Mouse (Mus musculus): ENCODE measurements at regions not wholly inside any gene's neighbourhood (a gene's known extent, or its start where the extent isn't known, plus 50 kb on each side); places are given as distances from the start of the nearest gene placed in this dataset.
A peak's percentile ranks its signal among the peaks of the same experiment; 100 is the strongest.

DNA sequence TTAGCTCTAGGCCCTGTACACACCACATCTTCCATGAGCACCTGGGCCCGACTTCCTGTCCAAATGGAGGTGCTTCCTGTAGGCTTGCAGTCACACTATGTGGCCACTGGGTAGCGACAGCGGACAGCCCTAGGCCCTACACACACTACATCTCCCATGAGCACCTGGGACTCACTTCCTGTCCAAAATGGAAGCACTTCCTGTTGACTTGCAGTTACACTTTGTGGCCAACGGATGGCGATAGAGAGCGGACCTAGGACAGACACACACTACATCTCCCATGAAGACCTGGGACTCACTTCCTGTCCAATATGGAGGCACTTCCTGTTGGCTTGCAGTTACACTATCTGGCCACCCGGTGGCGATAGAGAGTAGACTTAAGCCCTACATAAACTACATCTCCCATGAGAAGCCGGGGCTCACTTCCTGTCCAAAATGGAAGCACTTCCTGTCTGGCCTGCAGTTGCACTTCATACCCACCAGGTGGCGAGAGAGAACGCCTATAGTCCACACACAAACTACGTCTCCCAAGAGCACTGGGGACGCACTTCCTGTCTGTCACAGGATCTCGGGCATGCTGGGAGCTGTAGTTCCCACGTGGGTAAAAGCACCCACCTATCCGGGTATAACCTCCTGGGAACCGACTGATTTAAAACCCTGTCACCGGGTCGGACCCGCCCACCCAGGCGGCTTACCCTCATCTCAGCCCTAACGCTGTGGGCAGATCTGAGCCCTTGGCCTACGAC, 96.1 kb upstream of the Rab39b start:
- peak; percentile 85 to 97 for DNase-seq (ENCODE audit: low read depth in 1 of 2, low spot score in 2 of 2)
- H3K36me3 ChIP-seq (ENCODE audit: control insufficient read depth, insufficient read depth, low read length) = no peaks in the 10 kb centered on the region
- no peaks in the 10 kb centered on the region for H3K27me3 ChIP-seq (ENCODE audit: control insufficient read depth, insufficient read depth, low read length)
- peak overlapping the region; percentile 41; the same call in 1 of the 2 replicates for H3K4me3 ChIP-seq (ENCODE audit: extremely low read depth, insufficient read depth, insufficient read length)
- WGBS = 18% methylated on average over 23 of the region's 23 CpGs
- no peak for TF ChIP-seq POLR2A (IDR thresholded peaks at IDR 0.05; ENCODE audit: low read depth, low read length)
- peak; percentile 49; the same call in 1 of the 2 replicates for TF ChIP-seq CTCF (IDR thresholded peaks at IDR 0.05; ENCODE audit: extremely low read depth, insufficient read depth, insufficient read length, insufficient replicate concordance)
- no peaks in the 10 kb centered on the region for H3K4me1 ChIP-seq (ENCODE audit: control insufficient read depth, insufficient read depth, insufficient read length)
- no peak overlapping the region for H3K27ac ChIP-seq (ENCODE audit: insufficient read depth, low read length)

DNA sequence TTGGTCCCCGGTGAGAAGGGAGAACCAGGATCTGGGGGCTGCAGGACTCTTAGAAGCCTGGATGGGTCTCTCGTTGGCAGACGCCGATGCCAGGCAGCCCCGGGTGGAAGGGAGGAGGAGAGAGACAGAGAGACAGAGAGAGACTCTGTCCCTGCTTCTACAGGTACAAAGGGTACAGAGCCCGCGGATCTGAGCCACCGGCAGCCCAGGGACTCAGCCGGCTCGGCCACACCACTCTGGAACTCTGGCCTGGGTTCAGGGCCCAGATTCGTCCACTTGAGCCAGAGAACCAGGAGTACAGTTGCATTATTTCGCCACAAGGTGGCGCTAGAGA, 95.5 kb upstream of the Rab39b start:
- Histone ChIP-seq H3K27ac (ENCODE audit: insufficient read depth, low read length) (no peak overlapping the region), H3K27me3 (ENCODE audit: control insufficient read depth, insufficient read depth, low read length) (no peaks in the 10 kb centered on the region), H3K4me3 (ENCODE audit: extremely low read depth, insufficient read depth, insufficient read length) (no peak overlapping the region; the same call in 1 of the 2 replicates), H3K36me3 (ENCODE audit: control insufficient read depth, insufficient read depth, low read length) (no peaks in the 10 kb centered on the region), H3K4me1 (ENCODE audit: control insufficient read depth, insufficient read depth, insufficient read length) (no peaks in the 10 kb centered on the region)
- 59% methylated on average over 13 of the region's 13 CpGs for WGBS
- no peak for DNase-seq (ENCODE audit: low read depth in 1 of 2, low spot score in 2 of 2)
- TF ChIP-seq CTCF (IDR thresholded peaks at IDR 0.05; ENCODE audit: extremely low read depth, insufficient read depth, insufficient read length, insufficient replicate concordance) (peak; percentile 15; the same call in 1 of the 2 replicates), POLR2A (IDR thresholded peaks at IDR 0.05; ENCODE audit: low read depth, low read length) (no peak)

DNA sequence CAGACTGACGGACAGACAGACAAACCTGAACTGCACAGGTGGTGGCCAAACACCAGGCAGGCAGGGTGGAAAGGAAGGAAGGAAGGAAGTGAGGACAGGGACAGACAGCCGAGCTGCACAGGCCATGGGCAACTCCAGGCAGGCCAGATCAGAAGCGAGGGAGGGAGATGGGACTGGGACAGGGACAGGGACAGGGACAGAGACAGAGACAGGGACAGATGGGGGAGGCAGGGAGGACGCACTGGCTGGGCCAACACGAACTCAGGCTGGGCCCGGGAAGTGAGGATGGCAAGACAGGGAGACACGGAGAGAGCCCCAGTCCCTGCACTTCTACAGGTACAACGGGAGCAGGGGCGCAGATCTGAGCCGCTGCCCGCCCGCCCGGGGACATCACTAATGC, 94.9 kb upstream of the Rab39b start:
- WGBS = 89% methylated on average over 13 of the region's 13 CpGs
- Histone ChIP-seq H3K36me3 (ENCODE audit: control insufficient read depth, insufficient read depth, low read length) (no peaks in the 10 kb centered on the region), H3K27ac (ENCODE audit: insufficient read depth, low read length) (no peak overlapping the region), H3K4me3 (ENCODE audit: extremely low read depth, insufficient read depth, insufficient read length) (no peak overlapping the region), H3K4me1 (ENCODE audit: control insufficient read depth, insufficient read depth, insufficient read length) (no peaks in the 10 kb centered on the region), H3K27me3 (ENCODE audit: control insufficient read depth, insufficient read depth, low read length) (no peaks in the 10 kb centered on the region)
- TF ChIP-seq POLR2A (IDR thresholded peaks at IDR 0.05; ENCODE audit: low read depth, low read length) (no peak), CTCF (IDR thresholded peaks at IDR 0.05; ENCODE audit: extremely low read depth, insufficient read depth, insufficient read length, insufficient replicate concordance) (no peak)
- no peak for DNase-seq (ENCODE audit: low read depth in 1 of 2, low spot score in 2 of 2)

DNA sequence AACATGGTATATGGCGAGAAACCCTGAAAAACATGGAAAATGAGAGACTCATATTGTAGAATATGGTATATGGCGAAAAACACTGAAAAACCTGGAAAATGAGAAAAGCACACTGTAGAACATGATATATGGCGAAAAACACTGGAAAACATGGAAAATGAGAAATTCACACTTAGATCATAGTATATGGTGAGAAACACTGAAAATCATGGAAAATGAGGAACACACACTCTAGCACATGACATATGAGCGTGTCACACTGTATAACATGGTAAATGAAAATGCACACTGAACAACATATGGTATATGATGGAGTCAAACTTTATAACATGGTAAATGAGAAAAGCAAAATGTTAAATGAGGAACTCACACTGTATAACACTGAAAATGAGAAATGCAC, 89.6 kb upstream of the Rab39b start:
- no peak for DNase-seq (ENCODE audit: low read depth in 1 of 2, low spot score in 2 of 2)
- Histone ChIP-seq H3K36me3 (ENCODE audit: control insufficient read depth, insufficient read depth, low read length) (no peaks in the 10 kb centered on the region), H3K4me1 (ENCODE audit: control insufficient read depth, insufficient read depth, insufficient read length) (no peaks in the 10 kb centered on the region), H3K4me3 (ENCODE audit: extremely low read depth, insufficient read depth, insufficient read length) (no peak overlapping the region), H3K27me3 (ENCODE audit: control insufficient read depth, insufficient read depth, low read length) (no peaks in the 10 kb centered on the region), H3K27ac (ENCODE audit: insufficient read depth, low read length) (no peak overlapping the region)
- no peak for TF ChIP-seq POLR2A (IDR thresholded peaks at IDR 0.05; ENCODE audit: low read depth, low read length)
- no peak for TF ChIP-seq CTCF (IDR thresholded peaks at IDR 0.05; ENCODE audit: extremely low read depth, insufficient read depth, insufficient read length, insufficient replicate concordance)
- 94% methylated on average over 4 of the region's 4 CpGs for WGBS

DNA sequence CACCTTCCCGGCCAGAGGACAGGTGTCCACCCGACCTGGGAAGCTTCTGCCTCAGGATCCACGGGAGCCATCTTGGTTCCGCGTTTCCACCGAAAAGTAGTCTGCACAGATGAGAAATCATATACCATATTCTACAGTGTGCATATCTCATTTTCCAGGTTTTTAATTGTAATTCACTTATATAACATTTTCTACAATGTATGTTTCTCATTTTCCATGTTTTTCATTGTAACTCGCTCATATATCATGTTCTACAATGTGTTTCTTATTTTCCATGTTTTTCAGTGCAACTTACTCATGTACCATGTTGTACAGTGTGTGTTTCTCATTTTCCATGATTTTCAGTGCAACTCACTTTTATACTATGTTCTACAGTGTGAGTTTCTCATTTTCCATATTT, 65.4 kb upstream of the Rab39b start:
- no peak for DNase-seq (ENCODE audit: low read depth in 1 of 2, low spot score in 2 of 2)
- no peak for TF ChIP-seq POLR2A (IDR thresholded peaks at IDR 0.05; ENCODE audit: low read depth, low read length)
- TF ChIP-seq CTCF (IDR thresholded peaks at IDR 0.05; ENCODE audit: extremely low read depth, insufficient read depth, insufficient read length, insufficient replicate concordance) = no peak
- Histone ChIP-seq H3K27ac (ENCODE audit: insufficient read depth, low read length) (no peak overlapping the region), H3K27me3 (ENCODE audit: control insufficient read depth, insufficient read depth, low read length) (no peaks in the 10 kb centered on the region), H3K4me3 (ENCODE audit: extremely low read depth, insufficient read depth, insufficient read length) (no peak overlapping the region), H3K36me3 (ENCODE audit: control insufficient read depth, insufficient read depth, low read length) (no peaks in the 10 kb centered on the region), H3K4me1 (ENCODE audit: control insufficient read depth, insufficient read depth, insufficient read length) (no peaks in the 10 kb centered on the region)
- WGBS = 88% methylated on average over 7 of the region's 7 CpGs

All from spleen, adult 2 months (tissue).